Mouse (Mus musculus) neural tube, embryonic 15.5 days (tissue): ENCODE data around the gene Fads1. TPM values are rescaled to one million over a fixed set of nuclear protein-coding genes. Genes with fewer than 3 reads are reported as not detected.

ENCODE experiments used
- ATAC-seq: fragments of 200-750 bp; cut with Nextera tagmentation; 2 replicates; pipeline ENCODE4 v1.8.0; 2017; ENCODE audit warnings: mild to moderate bottlenecking, moderate TSS enrichment, moderate library complexity; ENCODE audit not compliant: low FRiP score
- H3K27ac ChIP-seq: fragments of 300-500 bp; sonication (generic); replicated peaks from 2 replicates; pipeline ENCODE4 v1.5.1; 2015; ENCODE audit warnings: mild to moderate bottlenecking, inconsistent platforms
- H3K27me3 ChIP-seq: fragments of 300-500 bp; sonication (generic); replicated peaks from 2 replicates; pipeline ENCODE4 v1.6.1; 2015; ENCODE audit warnings: inconsistent platforms
- H3K36me3 ChIP-seq: fragments of 300-500 bp; sonication (generic); 2 replicates; pipeline ENCODE4 v1.6.1; 2015; ENCODE audit warnings: inconsistent platforms
- H3K4me1 ChIP-seq: fragments of 300-500 bp; sonication (generic); 2 replicates; pipeline ENCODE4 v1.6.1; 2015; ENCODE audit warnings: inconsistent platforms
- H3K4me2 ChIP-seq: fragments of 300-500 bp; sonication (generic); 2 replicates; pipeline ENCODE4 v1.6.1; 2015; ENCODE audit warnings: inconsistent platforms, mild to moderate bottlenecking, moderate library complexity
- H3K4me3 ChIP-seq: fragments of 300-500 bp; sonication (generic); replicated peaks from 2 replicates; pipeline ENCODE4 v1.5.1; 2015; ENCODE audit warnings: mild to moderate bottlenecking, inconsistent platforms
- H3K9ac ChIP-seq: fragments of 300-500 bp; sonication (generic); replicated peaks from 2 replicates; pipeline ENCODE4 v1.6.1; 2015; ENCODE audit warnings: mild to moderate bottlenecking, inconsistent platforms
- H3K9me3 ChIP-seq: fragments of 300-500 bp; sonication (generic); replicated peaks from 2 replicates; pipeline ENCODE4 v1.6.1; 2016; ENCODE audit warnings: inconsistent platforms
- WGBS: fragments of 180-500 bp; shearing (Covaris S2); methylation state at CpG from one replicate; pipeline ENCODE4 v1.1.7; 2015; ENCODE audit warnings: mixed read lengths; 5-methylcytosine and 5-hydroxymethylcytosine counted together
- polyA plus RNA-seq: library from polyadenylated mRNA; unstranded; fragments of >200 nt; fragmentation: Nextera tagmentation; extraction: Ambion mirVana; gene quantifications from 2 replicates; pipeline ENCODE4 v1.2.1, GENCODE M21; 2015

Fads1 gene
- polyA plus RNA-seq, 1 experiment from 2014 or later = 157 TPM

DNA sequence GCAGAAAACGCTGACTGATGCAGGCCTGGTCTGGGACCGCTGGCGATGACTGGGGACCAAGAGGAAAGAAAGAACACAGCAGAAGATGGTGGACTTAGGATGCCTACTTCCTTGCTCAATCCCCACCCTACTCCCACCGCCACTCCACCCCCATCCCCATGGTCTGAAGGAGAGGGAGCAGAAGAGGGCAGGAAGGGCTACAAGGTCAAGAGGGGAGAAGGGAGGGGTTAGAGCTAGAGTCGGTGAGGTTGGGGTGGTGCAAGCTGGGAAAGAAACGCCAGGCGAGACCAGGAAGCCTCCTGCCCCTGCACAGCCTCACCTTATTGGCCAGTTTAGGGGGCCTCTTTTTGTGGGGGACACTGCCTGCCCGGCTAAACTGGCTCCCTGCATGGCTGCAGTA lies 33.4 kb downstream of the Fads1 start:
- H3K27me3 ChIP-seq = no peaks in the 10 kb centered on the region
- H3K36me3 ChIP-seq = peaks cover 13% of the 10 kb centered on the region
- no peaks in the 10 kb centered on the region for H3K9me3 ChIP-seq
- ATAC-seq = no peak
- no peak overlapping the region for H3K9ac ChIP-seq
- H3K4me3 ChIP-seq = no peak overlapping the region
- no peak overlapping the region for H3K4me2 ChIP-seq
- H3K27ac ChIP-seq = no peak overlapping the region
- 84% methylated on average over 8 of the region's 8 CpGs for WGBS
- no peaks in the 10 kb centered on the region for H3K4me1 ChIP-seq

DNA sequence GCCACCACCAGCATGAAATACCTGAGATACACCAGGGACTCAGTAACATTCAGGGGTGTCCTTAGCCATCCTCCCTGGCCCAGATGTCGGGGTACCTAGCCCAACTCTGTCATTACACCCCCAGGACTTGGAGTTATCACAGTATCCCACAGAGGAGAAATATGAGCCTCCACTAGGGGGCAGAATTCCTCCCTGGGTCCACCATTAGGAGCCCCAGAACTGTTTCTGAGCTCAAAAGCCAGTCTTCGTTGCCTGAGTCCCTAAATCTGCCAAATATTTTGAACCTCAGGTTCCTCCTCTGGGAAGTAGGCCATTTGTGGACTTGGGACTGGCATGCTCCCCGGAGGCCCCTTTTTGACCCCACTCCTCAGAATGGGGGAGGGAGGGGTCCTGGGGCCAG lies 36.4 kb downstream of the Fads1 start:
- no peak overlapping the region for H3K27ac ChIP-seq
- no peak overlapping the region for H3K4me3 ChIP-seq
- 41% methylated on average over 3 of the region's 3 CpGs for WGBS
- no peak overlapping the region for H3K4me2 ChIP-seq
- H3K27me3 ChIP-seq = no peaks in the 10 kb centered on the region
- ATAC-seq = no peak
- H3K9me3 ChIP-seq = no peaks in the 10 kb centered on the region
- H3K4me1 ChIP-seq = no peaks in the 10 kb centered on the region
- H3K36me3 ChIP-seq = no peaks in the 10 kb centered on the region
- no peak overlapping the region for H3K9ac ChIP-seq

DNA sequence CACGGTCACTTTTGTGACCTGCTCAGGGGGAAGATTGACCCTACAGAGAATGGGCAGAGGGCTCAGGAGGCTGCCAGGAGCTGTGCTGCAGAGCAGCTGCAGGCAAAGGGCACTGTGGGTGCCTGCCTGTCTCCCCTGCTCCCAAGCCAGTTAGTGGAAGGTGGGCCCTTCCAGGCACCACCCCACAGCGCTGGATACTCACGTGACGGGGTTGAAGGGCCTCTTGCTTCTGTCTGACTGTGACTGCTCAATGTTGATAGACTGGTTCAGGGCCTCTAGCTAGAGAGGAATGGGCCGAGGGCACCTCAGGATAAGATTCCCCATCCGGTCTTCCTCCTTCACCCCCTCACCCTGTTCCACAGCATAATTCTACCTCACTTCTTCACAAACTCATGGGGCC lies 36.9 kb downstream of the Fads1 start:
- ATAC-seq = no peak
- no peak overlapping the region for H3K4me2 ChIP-seq

DNA sequence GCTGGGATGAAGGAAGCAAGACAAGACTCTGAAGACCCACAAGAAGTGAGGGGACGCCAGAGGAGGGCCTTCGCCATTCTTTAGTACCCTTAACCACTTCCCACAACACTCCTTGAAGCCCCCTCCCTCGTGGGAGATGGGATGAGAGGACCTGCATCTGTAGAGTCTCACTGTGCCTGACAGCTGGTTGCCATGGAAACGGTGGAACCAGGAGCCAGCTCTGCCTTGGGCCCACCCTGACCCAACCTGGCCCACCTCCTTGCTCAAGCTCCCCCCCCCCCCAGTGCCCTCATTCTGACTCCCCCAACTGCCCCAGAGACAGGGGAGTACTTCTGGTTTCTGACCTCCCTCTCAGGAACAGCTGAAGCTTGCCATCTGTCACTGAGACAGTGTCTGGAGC lies 38.9 kb downstream of the Fads1 start:
- Histone ChIP-seq H3K4me3 (no peak overlapping the region), H3K9ac (no peak overlapping the region), H3K27ac (no peak overlapping the region), H3K9me3 (no peaks in the 10 kb centered on the region), H3K4me1 (peaks cover 4% of the 10 kb centered on the region; the same call in 1 of the 2 replicates), H3K36me3 (no peaks in the 10 kb centered on the region), H3K27me3 (no peaks in the 10 kb centered on the region), H3K4me2 (no peak overlapping the region)
- no peak for ATAC-seq
- WGBS = 58% methylated on average over 4 of the region's 4 CpGs

More for the DNA sequence above, 36.9 kb downstream of the Fads1 start:
- Histone ChIP-seq H3K4me1 (no peaks in the 10 kb centered on the region), H3K27ac (no peak overlapping the region), H3K9me3 (no peaks in the 10 kb centered on the region), H3K36me3 (no peaks in the 10 kb centered on the region), H3K9ac (no peak overlapping the region), H3K4me3 (no peak overlapping the region), H3K27me3 (no peaks in the 10 kb centered on the region)
- 78% methylated on average over 6 of the region's 6 CpGs for WGBS

DNA sequence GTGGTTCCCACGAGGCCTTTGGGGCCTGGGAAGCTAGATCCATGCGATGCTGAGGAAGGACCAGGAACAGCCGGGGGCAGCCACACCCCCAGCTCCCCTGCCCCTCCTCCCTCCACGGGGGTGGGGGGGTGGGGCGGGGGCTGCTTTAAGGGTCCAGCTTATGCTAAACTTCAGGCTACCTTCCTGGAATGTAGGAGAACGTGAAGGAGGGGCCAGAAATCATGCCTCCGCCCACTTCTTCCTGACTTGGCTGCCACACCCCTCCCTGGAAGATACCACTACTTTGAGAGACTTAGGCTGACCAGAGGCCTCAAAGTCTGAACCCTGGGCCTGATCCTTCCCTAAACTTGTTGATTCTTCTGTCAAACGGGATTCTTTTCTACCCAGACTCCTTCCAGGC lies 40.0 kb downstream of the Fads1 start:
- ATAC-seq = no peak
- WGBS = 47% methylated on average over 8 of the region's 8 CpGs

DNA sequence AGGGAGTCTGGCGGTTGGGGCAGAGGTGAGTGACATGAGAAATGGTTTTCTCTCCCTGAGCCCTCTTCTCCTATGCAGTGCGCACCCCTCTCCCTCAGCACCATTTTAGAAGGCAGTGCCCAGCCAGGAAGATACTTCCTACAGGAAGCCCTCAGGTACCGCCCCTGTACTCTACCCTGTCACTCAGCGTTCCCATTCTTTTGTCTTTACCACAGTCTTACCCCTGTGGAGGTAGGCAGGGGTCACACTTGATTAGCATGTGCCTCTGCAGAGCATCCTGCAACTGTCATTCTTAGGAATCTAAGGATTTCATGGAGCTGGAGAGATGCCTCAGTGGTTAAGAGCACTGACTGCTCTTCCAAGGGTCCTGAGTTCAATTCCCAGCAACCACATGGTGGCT lies 40.9 kb downstream of the Fads1 start:
- H3K4me2 ChIP-seq = no peak overlapping the region
- H3K9me3 ChIP-seq = no peaks in the 10 kb centered on the region
- WGBS = 61% methylated on average over 3 of the region's 4 CpGs
- H3K9ac ChIP-seq = no peak overlapping the region
- peaks cover 4% of the 10 kb centered on the region; the same call in 1 of the 2 replicates for H3K4me1 ChIP-seq
- no peak for ATAC-seq
- H3K27me3 ChIP-seq = no peaks in the 10 kb centered on the region
- H3K4me3 ChIP-seq = no peak overlapping the region
- H3K36me3 ChIP-seq = no peaks in the 10 kb centered on the region
- H3K27ac ChIP-seq = no peak overlapping the region

More for the DNA sequence above, 40.0 kb downstream of the Fads1 start:
- Histone ChIP-seq H3K9me3 (no peaks in the 10 kb centered on the region), H3K4me3 (no peak overlapping the region), H3K4me1 (peaks cover 4% of the 10 kb centered on the region; the same call in 1 of the 2 replicates), H3K27ac (no peak overlapping the region), H3K9ac (no peak overlapping the region), H3K4me2 (no peak overlapping the region), H3K36me3 (no peaks in the 10 kb centered on the region), H3K27me3 (no peaks in the 10 kb centered on the region)

DNA sequence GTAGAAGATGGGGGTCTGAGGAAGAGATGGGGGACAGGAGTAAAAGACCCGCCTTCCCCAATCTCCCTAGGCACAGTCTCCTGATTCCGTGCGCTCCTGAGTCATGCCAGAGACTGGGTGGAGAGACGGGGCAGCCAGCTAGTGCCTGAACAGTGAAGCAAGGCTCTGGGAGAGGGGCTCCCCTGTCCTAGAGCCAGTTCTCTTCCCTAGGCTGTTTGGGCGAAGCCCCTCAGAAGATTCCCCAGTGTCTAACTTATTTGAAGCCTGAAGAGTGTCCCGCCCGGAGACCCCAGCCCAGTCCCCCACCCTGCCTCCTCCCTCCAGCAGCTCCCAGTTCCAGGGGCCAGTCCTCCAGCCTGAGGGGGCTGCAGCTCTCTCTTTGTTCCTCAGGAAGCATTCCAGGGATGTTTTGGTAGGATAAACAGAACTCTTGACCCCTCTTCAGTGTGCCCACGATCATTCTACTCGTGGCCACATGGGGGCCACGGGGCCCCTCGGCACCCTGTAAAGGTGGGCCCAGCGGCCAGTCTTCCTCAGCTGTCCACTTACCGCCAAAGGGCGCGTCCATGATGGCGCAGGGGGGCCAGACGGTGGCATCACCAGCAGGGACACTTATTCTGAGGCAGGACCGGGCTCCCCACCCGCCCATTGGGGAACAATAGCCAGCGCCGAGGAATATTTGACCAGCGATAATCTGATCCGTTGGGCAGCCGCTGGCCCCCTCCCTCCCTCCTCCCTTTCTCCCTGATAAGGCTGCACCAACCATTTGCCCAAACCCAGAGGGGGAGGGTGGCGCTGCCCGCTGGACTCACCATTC lies 42.2 kb downstream of the Fads1 start:
- H3K9me3 ChIP-seq = no peaks in the 10 kb centered on the region
- H3K9ac ChIP-seq = no peak overlapping the region
- WGBS = 44% methylated on average over 26 of the region's 26 CpGs
- ATAC-seq = no peak
- peaks cover 4% of the 10 kb centered on the region; the same call in 1 of the 2 replicates for H3K4me1 ChIP-seq
- H3K27ac ChIP-seq = no peak overlapping the region
- H3K4me2 ChIP-seq = no peak overlapping the region
- H3K36me3 ChIP-seq = no peaks in the 10 kb centered on the region
- H3K27me3 ChIP-seq = no peaks in the 10 kb centered on the region
- no peak overlapping the region for H3K4me3 ChIP-seq

DNA sequence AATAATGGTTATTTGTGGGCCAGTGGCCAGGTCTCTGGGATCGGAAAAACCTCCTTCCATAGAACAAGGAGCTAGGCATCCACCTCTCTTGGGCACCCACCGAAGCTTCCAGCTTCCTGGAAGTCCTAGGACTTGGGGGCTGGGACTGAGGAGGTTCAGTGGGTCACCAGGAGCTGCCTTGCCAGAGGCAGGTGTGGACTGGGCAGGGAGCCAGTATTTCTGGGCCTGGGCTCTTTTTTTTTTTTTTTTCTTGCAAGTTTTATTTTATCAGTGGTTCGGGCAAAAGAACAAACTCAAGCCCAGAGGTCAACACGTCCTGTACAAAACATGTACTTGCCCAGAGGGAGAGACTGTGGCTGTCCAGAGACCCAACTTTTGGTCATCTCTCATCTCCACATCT lies 43.1 kb downstream of the Fads1 start:
- no peaks in the 10 kb centered on the region for H3K9me3 ChIP-seq
- H3K4me2 ChIP-seq = no peak overlapping the region
- H3K4me1 ChIP-seq = peaks cover 4% of the 10 kb centered on the region; the same call in 1 of the 2 replicates
- H3K36me3 ChIP-seq = no peaks in the 10 kb centered on the region
- no peak overlapping the region for H3K4me3 ChIP-seq
- no peak for ATAC-seq
- no peak overlapping the region for H3K9ac ChIP-seq
- no peaks in the 10 kb centered on the region for H3K27me3 ChIP-seq
- no peak overlapping the region for H3K27ac ChIP-seq
- WGBS = 83% methylated on average over 4 of the region's 4 CpGs

DNA sequence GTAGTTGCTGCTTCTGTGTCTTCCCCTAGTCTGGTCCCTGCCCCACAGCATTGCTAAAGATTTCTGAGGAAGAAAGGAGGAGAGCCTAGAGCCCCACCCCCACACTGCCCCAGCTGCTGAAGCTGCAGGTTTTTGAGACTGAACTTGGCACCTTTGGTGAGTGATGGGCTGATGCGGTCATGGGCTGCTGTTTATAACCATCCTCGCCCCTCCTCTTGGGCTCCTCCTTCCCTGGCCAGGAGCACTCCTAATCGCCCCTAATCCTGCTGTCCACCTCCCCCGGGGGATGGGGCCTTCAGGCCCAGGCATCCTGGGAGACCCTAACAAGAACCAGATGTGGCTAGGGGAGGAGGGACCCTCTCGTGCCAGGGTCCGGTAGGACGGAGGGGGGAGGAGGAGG lies 48.3 kb downstream of the Fads1 start:
- Histone ChIP-seq H3K9me3 (no peaks in the 10 kb centered on the region), H3K4me2 (no peak overlapping the region), H3K27ac (no peak overlapping the region), H3K27me3 (0 out of 2 replicates have a peak, but pooled peaks cover 9% of the 10 kb centered on the region), H3K4me3 (no peak overlapping the region), H3K4me1 (no peaks in the 10 kb centered on the region), H3K36me3 (no peaks in the 10 kb centered on the region), H3K9ac (no peak overlapping the region)
- ATAC-seq = no peak; the same call in 1 of the 2 replicates
- WGBS = 9% methylated on average over 7 of the region's 7 CpGs

DNA sequence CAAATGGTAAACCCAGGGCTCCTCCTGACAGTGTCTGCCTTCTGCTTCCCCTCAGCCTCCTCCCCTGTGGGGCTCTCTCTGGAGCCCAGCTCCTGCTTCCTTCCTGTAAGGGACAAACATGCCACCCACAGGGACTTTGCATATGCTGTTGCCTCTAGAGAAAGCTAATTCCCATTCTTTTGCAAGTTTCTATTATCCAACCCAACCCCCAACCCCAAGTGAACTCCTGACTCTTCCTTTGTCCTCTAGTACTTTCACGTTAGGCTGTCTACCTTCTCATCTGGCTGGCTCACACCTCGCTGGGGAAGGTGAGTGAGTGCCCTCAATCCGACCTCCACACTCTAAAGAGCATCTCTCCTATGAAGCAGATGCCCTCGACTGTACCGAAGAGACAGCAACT lies 49.2 kb downstream of the Fads1 start:
- H3K9me3 ChIP-seq = no peaks in the 10 kb centered on the region
- WGBS = 15% methylated on average over 5 of the region's 5 CpGs
- 0 out of 2 replicates have a peak, but pooled peaks cover 9% of the 10 kb centered on the region for H3K27me3 ChIP-seq
- no peak overlapping the region for H3K9ac ChIP-seq
- ATAC-seq = no peak
- H3K4me2 ChIP-seq = no peak overlapping the region
- H3K4me3 ChIP-seq = no peak overlapping the region
- no peaks in the 10 kb centered on the region for H3K36me3 ChIP-seq
- H3K27ac ChIP-seq = no peak overlapping the region
- H3K4me1 ChIP-seq = no peaks in the 10 kb centered on the region

DNA sequence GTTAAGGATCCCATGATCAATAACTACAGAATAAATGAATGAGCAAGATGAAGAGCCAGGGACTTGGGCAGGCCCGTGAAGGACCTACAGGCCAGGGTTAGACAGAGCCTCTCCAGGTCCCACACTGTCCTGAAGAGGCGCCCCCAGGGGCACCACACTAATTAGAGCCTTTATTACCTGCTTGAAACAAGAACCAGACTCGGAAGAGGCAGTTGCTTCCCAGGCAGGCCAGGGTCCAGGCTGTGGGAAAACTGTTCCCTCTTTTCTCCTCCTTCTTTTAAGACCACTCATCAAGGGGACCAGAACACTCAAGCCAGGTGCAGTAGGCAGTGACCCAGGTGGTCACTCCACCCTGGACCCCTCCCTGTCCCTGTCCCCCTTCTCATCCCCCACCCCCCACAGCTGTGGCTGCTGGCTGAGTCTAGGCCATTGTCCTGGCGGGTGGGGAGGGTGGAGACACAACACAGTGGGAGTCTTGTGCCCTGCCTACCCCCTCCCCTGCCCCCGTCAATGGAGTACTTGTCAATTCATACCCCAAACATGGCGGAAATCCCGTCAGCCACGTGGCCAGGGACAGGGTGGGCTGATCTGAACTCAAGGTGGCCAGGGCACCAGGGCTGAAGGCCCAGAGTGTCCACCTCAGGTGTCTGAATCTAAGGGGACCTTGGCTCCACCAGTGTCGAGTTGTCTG lies 49.8 kb downstream of the Fads1 start:
- H3K9me3 ChIP-seq = no peaks in the 10 kb centered on the region
- no peak overlapping the region for H3K9ac ChIP-seq
- H3K27me3 ChIP-seq = 0 out of 2 replicates have a peak, but pooled peaks cover 9% of the 10 kb centered on the region
- H3K36me3 ChIP-seq = no peaks in the 10 kb centered on the region
- H3K4me1 ChIP-seq = no peaks in the 10 kb centered on the region
- no peak overlapping the region for H3K4me2 ChIP-seq
- H3K4me3 ChIP-seq = no peak overlapping the region
- no peak overlapping the region for H3K27ac ChIP-seq
- no peak for ATAC-seq
- 28% methylated on average over 9 of the region's 9 CpGs for WGBS
